Mouse (Mus musculus): ENCODE measurements around the gene Olfr745. TPM values are rescaled to one million over a fixed set of nuclear protein-coding genes. Genes with fewer than 3 reads are reported as not detected.

The Olfr745 gene
- total RNA-seq (2012; rRNA removed): not detected in 2 replicates

GRCm38 (mm10) chr14:50639088-50639487 lies at the start of gene Olfr745:
Olfr745 (plus strand) TSS chr14:50639388.
- no peak for DNase-seq (ENCODE audit: low read depth, low spot score)
- Histone ChIP-seq H3K27ac (ENCODE audit: insufficient read depth, low read depth, low read length, poor library complexity, severe bottlenecking) (no peak within 1 kb of the TSS), H3K4me3 (ENCODE audit: insufficient read depth in 1 of 2, low read depth in 1 of 2, low read length in 2 of 2, poor library complexity in 1 of 2, severe bottlenecking in 1 of 2) (no peak within 1 kb of the TSS), H3K4me1 (ENCODE audit: control insufficient read depth in 2 of 2, insufficient read depth in 2 of 2, low read length in 2 of 2, poor library complexity in 1 of 2) (no peaks in the 10 kb centered on the region), H3K36me3 (ENCODE audit: control insufficient read depth, insufficient read depth, low read length, poor library complexity, severe bottlenecking) (no peaks in the 10 kb centered on the region), H3K9ac (ENCODE audit: insufficient read depth, low read depth, low read length, poor library complexity, severe bottlenecking) (no peak within 1 kb of the TSS), H3K9me3 (ENCODE audit: control insufficient read depth, insufficient read depth, low read depth, low read length) (no peaks in the 10 kb centered on the region)
- in situ Hi-C loops (cut with MboI; ENCODE audit: low sequenced_read_pairs in 2 of 2, unreplicated experiment in 2 of 2): loop anchor here in 1 of 2 experiments (25.0 kb wide), 1 partner anchor 98 kb away; the partner anchor contains the start of gene Olfr749
- TF ChIP-seq ZNF384 (IDR thresholded peaks at IDR 0.05; ENCODE audit: low read depth, low read length) (no peak), ZC3H11A (IDR thresholded peaks at IDR 0.05; ENCODE audit: borderline replicate concordance, low read depth, low read length) (no peak), CHD2 (IDR thresholded peaks at IDR 0.05; ENCODE audit: low read depth, low read length) (no peak), MAFK (IDR thresholded peaks at IDR 0.05; ENCODE audit: insufficient read depth, low read depth, low read length) (no peak), HCFC1 (IDR thresholded peaks at IDR 0.05; ENCODE audit: borderline replicate concordance, insufficient read depth, low read length) (no peak)

DNA sequence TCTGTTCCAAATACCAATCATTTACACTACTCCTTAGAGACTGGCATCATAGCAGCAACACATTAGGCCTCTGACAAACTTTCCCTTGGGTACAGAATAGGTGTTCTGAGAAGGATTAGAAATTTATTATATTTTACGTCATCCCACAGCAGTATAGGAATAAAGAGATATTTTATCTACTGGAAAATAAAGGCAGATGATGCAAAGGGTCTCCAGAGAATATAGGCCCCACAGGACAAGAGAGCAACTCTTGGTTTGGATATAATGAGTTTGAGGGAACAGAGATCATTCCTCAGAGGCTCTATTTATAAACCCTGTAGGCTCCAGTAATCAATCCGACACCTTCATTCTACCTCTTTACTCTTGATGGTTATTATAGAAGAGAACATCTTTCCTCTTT lies 24.6 kb upstream of the Olfr745 start, which contains the start of gene Olfr744:
Gene Olfr744 (plus strand): TSS at position 301 of the 400 bp plus-strand sequence.
- DNase-seq (ENCODE audit: low read depth, low spot score): no peak
- Histone ChIP-seq H3K4me1 (ENCODE audit: control insufficient read depth in 2 of 2, insufficient read depth in 2 of 2, low read length in 2 of 2, poor library complexity in 1 of 2) (no peaks in the 10 kb centered on the region), H3K9ac (ENCODE audit: insufficient read depth, low read depth, low read length, poor library complexity, severe bottlenecking) (no peak within 1 kb of the TSS), H3K36me3 (ENCODE audit: control insufficient read depth, insufficient read depth, low read length, poor library complexity, severe bottlenecking) (no peaks in the 10 kb centered on the region), H3K27ac (ENCODE audit: insufficient read depth, low read depth, low read length, poor library complexity, severe bottlenecking) (no peak within 1 kb of the TSS), H3K9me3 (ENCODE audit: control insufficient read depth, insufficient read depth, low read depth, low read length) (no peaks in the 10 kb centered on the region), H3K4me3 (ENCODE audit: insufficient read depth in 1 of 2, low read depth in 1 of 2, low read length in 2 of 2, poor library complexity in 1 of 2, severe bottlenecking in 1 of 2) (no peak within 1 kb of the TSS)
- in situ Hi-C loops (cut with MboI; ENCODE audit: low sequenced_read_pairs in 2 of 2, unreplicated experiment in 2 of 2): no loop called here
- TF ChIP-seq ZNF384 (IDR thresholded peaks at IDR 0.05; ENCODE audit: low read depth, low read length) (no peak), ZC3H11A (IDR thresholded peaks at IDR 0.05; ENCODE audit: borderline replicate concordance, low read depth, low read length) (no peak), HCFC1 (IDR thresholded peaks at IDR 0.05; ENCODE audit: borderline replicate concordance, insufficient read depth, low read length) (no peak), MAFK (IDR thresholded peaks at IDR 0.05; ENCODE audit: insufficient read depth, low read depth, low read length) (no peak), CHD2 (IDR thresholded peaks at IDR 0.05; ENCODE audit: low read depth, low read length) (no peak)

- in situ Hi-C loops (cut with MboI; ENCODE audit: low sequenced_read_pairs in 2 of 2, unreplicated experiment in 2 of 2): loop anchor here in 1 of 2 experiments (25.0 kb wide), 1 partner anchor 91 kb away; the partner anchor contains the start of gene Olfr749
- Histone ChIP-seq H3K9ac (ENCODE audit: insufficient read depth, low read depth, low read length, poor library complexity, severe bottlenecking) (no peak within 1 kb of the TSS), H3K4me1 (ENCODE audit: control insufficient read depth in 2 of 2, insufficient read depth in 2 of 2, low read length in 2 of 2, poor library complexity in 1 of 2) (no peaks in the 10 kb centered on the region), H3K36me3 (ENCODE audit: control insufficient read depth, insufficient read depth, low read length, poor library complexity, severe bottlenecking) (no peaks in the 10 kb centered on the region), H3K4me3 (ENCODE audit: insufficient read depth in 1 of 2, low read depth in 1 of 2, low read length in 2 of 2, poor library complexity in 1 of 2, severe bottlenecking in 1 of 2) (no peak within 1 kb of the TSS), H3K27ac (ENCODE audit: insufficient read depth, low read depth, low read length, poor library complexity, severe bottlenecking) (no peak within 1 kb of the TSS), H3K9me3 (ENCODE audit: control insufficient read depth, insufficient read depth, low read depth, low read length) (no peaks in the 10 kb centered on the region)
- no peak for DNase-seq (ENCODE audit: low read depth, low spot score)
- TF ChIP-seq ZNF384 (IDR thresholded peaks at IDR 0.05; ENCODE audit: low read depth, low read length) (no peak), ZC3H11A (IDR thresholded peaks at IDR 0.05; ENCODE audit: borderline replicate concordance, low read depth, low read length) (no peak), HCFC1 (IDR thresholded peaks at IDR 0.05; ENCODE audit: borderline replicate concordance, insufficient read depth, low read length) (no peak), MAFK (IDR thresholded peaks at IDR 0.05; ENCODE audit: insufficient read depth, low read depth, low read length) (no peak)
These were observed 7.6 kb downstream of the Olfr745 start, which contains the start of gene Olfr746 for GRCm38 (mm10) chr14:50646783-50647182. Olfr746 (plus strand) TSS chr14:50647083.

GRCm38 (mm10) chr14:50693106-50693505 lies 53.9 kb downstream of the Olfr745 start, which contains the start of gene Olfr747:
Olfr747 (minus strand) TSS chr14:50693206.
- no peak within 1 kb of the TSS for H3K4me3 ChIP-seq (ENCODE audit: insufficient read depth in 1 of 2, low read depth in 1 of 2, low read length in 2 of 2, poor library complexity in 1 of 2, severe bottlenecking in 1 of 2)
- TF ChIP-seq CHD2 (IDR thresholded peaks at IDR 0.05; ENCODE audit: low read depth, low read length) (no peak), HCFC1 (IDR thresholded peaks at IDR 0.05; ENCODE audit: borderline replicate concordance, insufficient read depth, low read length) (no peak), ZC3H11A (IDR thresholded peaks at IDR 0.05; ENCODE audit: borderline replicate concordance, low read depth, low read length) (no peak), ZNF384 (IDR thresholded peaks at IDR 0.05; ENCODE audit: low read depth, low read length) (no peak), MAFK (IDR thresholded peaks at IDR 0.05; ENCODE audit: insufficient read depth, low read depth, low read length) (no peak)
- DNase-seq (ENCODE audit: low read depth, low spot score): no peak
- no peaks in the 10 kb centered on the region for H3K9me3 ChIP-seq (ENCODE audit: control insufficient read depth, insufficient read depth, low read depth, low read length)
- H3K36me3 ChIP-seq (ENCODE audit: control insufficient read depth, insufficient read depth, low read length, poor library complexity, severe bottlenecking): no peaks in the 10 kb centered on the region
- no peaks in the 10 kb centered on the region for H3K4me1 ChIP-seq (ENCODE audit: control insufficient read depth in 2 of 2, insufficient read depth in 2 of 2, low read length in 2 of 2, poor library complexity in 1 of 2)
- H3K27ac ChIP-seq (ENCODE audit: insufficient read depth, low read depth, low read length, poor library complexity, severe bottlenecking): no peak within 1 kb of the TSS
- in situ Hi-C loops (cut with MboI; ENCODE audit: low sequenced_read_pairs in 2 of 2, unreplicated experiment in 2 of 2): no loop called here
- no peak within 1 kb of the TSS for H3K9ac ChIP-seq (ENCODE audit: insufficient read depth, low read depth, low read length, poor library complexity, severe bottlenecking)

Other genes starting within 250 kb of the Olfr745 start
- not detected in 2 replicates for gene Olfr738, start 231.8 kb upstream of the Olfr745 start, total RNA-seq (2012; rRNA removed)
- not detected in 2 replicates for gene Olfr739, start 220.8 kb upstream of the Olfr745 start, total RNA-seq (2012; rRNA removed)
- gene Olfr740, start 193.8 kb upstream of the Olfr745 start, total RNA-seq (2012; rRNA removed): not detected in 2 replicates
- not detected in 2 replicates for gene Olfr741, start 166.7 kb upstream of the Olfr745 start, total RNA-seq (2012; rRNA removed)
- not detected in 2 replicates for gene Olfr742, start 135.8 kb upstream of the Olfr745 start, total RNA-seq (2012; rRNA removed)
- not detected in 2 replicates for gene Olfr743, start 117.5 kb upstream of the Olfr745 start, total RNA-seq (2012; rRNA removed)
- not detected in 2 replicates for gene Olfr744, start 24.5 kb upstream of the Olfr745 start, total RNA-seq (2012; rRNA removed)
- not detected in 2 replicates for gene Olfr746, start 7.7 kb downstream of the Olfr745 start, total RNA-seq (2012; rRNA removed)
- gene Olfr747, start 53.8 kb downstream of the Olfr745 start, total RNA-seq (2012; rRNA removed): not detected in 2 replicates
- not detected in 2 replicates for gene Olfr748, start 68.0 kb downstream of the Olfr745 start, total RNA-seq (2012; rRNA removed)
- not detected in 2 replicates for gene Olfr749, start 105.7 kb downstream of the Olfr745 start, total RNA-seq (2012; rRNA removed)
- 28.4 and 65.9 TPM in 2 replicates for gene Ttc5, start 146.1 kb downstream of the Olfr745 start, total RNA-seq (2012; rRNA removed)
- gene Ccnb1ip1, start 168.3 kb downstream of the Olfr745 start, total RNA-seq (2012; rRNA removed): 24.1 and 29.4 TPM in 2 replicates
- gene Parp2, start 168.5 kb downstream of the Olfr745 start, total RNA-seq (2012; rRNA removed): 44.7 and 115 TPM in 2 replicates
- gene Tep1, start 231.2 kb downstream of the Olfr745 start, total RNA-seq (2012; rRNA removed): 11.5 and 19.5 TPM in 2 replicates

Measured in ES-E14 (cell line).